Mouse (Mus musculus): ENCODE data around the gene Lars2.

DNA sequence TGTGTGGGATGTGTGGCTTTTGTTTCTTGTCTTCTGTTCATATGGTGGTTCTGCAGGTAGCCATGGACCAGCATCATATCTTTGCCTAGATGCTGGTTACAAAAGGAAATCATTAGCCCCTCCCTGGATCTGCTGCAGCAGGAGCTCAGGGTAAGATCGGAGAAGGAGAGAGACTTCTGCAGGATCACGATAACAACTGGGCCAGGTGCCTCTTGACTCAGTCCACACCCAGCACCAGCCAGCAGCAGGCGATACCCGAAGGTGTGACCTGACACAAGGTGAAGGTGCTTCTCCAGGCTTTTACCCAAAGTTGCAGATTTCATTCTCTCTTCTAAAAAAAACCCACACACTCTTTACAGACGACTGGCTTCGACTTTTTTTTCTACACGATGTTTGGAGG, 114.4 kb downstream of the Lars2 start:
- TF ChIP-seq CTCF (IDR thresholded peaks at IDR 0.05; ENCODE audit: low read depth, low read length) (no peak), TAL1 (conservative IDR thresholded peaks at IDR 0.05; ENCODE audit: low read depth, low read length) (no peak)

All from G1E (cell line).